ENCODE assay signal across 24 mouse cellular contexts in genomic region chr16:8748904-8749303, GRCm38 (mm10). TPM values are rescaled to one million over a fixed set of nuclear protein-coding genes. Genes with fewer than 3 reads are reported as not detected.
DNase-seq lines count a peak whose midpoint lies in the region; ATAC-seq and TF ChIP-seq lines count a peak whose summit lies in the region.
"Had no signal": no experiment of that assay in that cellular context is flagged by ENCODE, and none has a peak within 500 bp of the region (broad histone marks: within the 10 kb centered on the region; RNA-seq: fewer than 3 reads in every experiment).

No protein-coding gene starts in this region.

- no peaks in the 10 kb centered on the region for H3K36me3 ChIP-seq in liver, embryonic 15.5 days (replicated peaks)
- H3K36me3 ChIP-seq: embryonic facial prominence, embryonic 13.5 days; forebrain, embryonic 10.5 days; forebrain, embryonic 15.5 days; heart, embryonic 15.5 days; limb, embryonic 12.5 days; midbrain, embryonic 12.5 days had no signal

- no peak overlapping the region for H3K9ac ChIP-seq in liver, embryonic 15.5 days
- H3K9ac ChIP-seq: embryonic facial prominence, embryonic 13.5 days; forebrain, embryonic 15.5 days; heart, embryonic 15.5 days; limb, embryonic 12.5 days; midbrain, embryonic 12.5 days had no signal

- intact Hi-C loops in gastrocnemius, adult 2 months (cut with DNase I) = no loop called here

- H3K4me2 ChIP-seq in liver, embryonic 15.5 days = peak overlapping the region; percentile 8
- H3K4me2 ChIP-seq: embryonic facial prominence, embryonic 13.5 days; forebrain, embryonic 15.5 days; heart, embryonic 15.5 days; limb, embryonic 12.5 days; midbrain, embryonic 12.5 days had no signal

- no peak for TF ChIP-seq CTCF in gastrocnemius, adult 2 months (IDR thresholded peaks at IDR 0.05)

- H3K4me1 ChIP-seq in liver, embryonic 15.5 days (replicated peaks) = peaks cover 97% of the 10 kb centered on the region
- H3K4me1 ChIP-seq: embryonic facial prominence, embryonic 13.5 days; forebrain, embryonic 10.5 days; forebrain, embryonic 15.5 days; heart, embryonic 15.5 days; limb, embryonic 12.5 days; midbrain, embryonic 12.5 days had no signal

- ATAC-seq in liver, embryonic 15.5 days (ENCODE audit: insufficient read depth) = no peak
- ATAC-seq: forebrain, embryonic 15.5 days; hindbrain, embryonic 16.5 days; lung, postnatal 0 days had no signal

- H3K27me3 ChIP-seq in liver, embryonic 15.5 days = no peaks in the 10 kb centered on the region
- H3K27me3 ChIP-seq: embryonic facial prominence, embryonic 13.5 days; forebrain, embryonic 15.5 days; heart, embryonic 15.5 days; limb, embryonic 12.5 days; megakaryocyte, embryonic 14.5 days; midbrain, embryonic 12.5 days had no signal

- peak; percentile 35 for DNase-seq in adrenal gland, postnatal 25 days
- DNase-seq in adrenal gland, postnatal 14 days = no peak
- peak; percentile 57 for DNase-seq in 3134 (ENCODE audit: extremely low read depth, insufficient read length, low spot score)
- DNase-seq in R1 (ENCODE audit: low read depth, low spot score) = peak; percentile 43
- no peak for DNase-seq in cerebellum, adult 18-20 months
- no peak for DNase-seq in gastrocnemius, adult 2 months
- DNase-seq: cerebellum, adult 11-12 months; cerebellum, postnatal 10 days; kidney, adult 18-20 months; right cerebral cortex, adult 18-20 months; right cerebral cortex, postnatal 4 days had no signal

- H3K27ac ChIP-seq in liver, embryonic 15.5 days (replicated peaks) = peak overlapping the region; percentile 94
- no peak overlapping the region for H3K27ac ChIP-seq in gastrocnemius, adult 2 months
- H3K27ac ChIP-seq: embryonic facial prominence, embryonic 13.5 days; forebrain, embryonic 10.5 days; forebrain, embryonic 15.5 days; heart, embryonic 15.5 days; layer of hippocampus, adult 2 months; left cerebral cortex, adult 2 months; limb, embryonic 12.5 days; midbrain, embryonic 12.5 days; stomach, postnatal 0 days had no signal

- no peak overlapping the region for H3K4me3 ChIP-seq in liver, embryonic 15.5 days (replicated peaks)
- H3K4me3 ChIP-seq in gastrocnemius, adult 2 months = no peak overlapping the region
- H3K4me3 ChIP-seq: embryonic facial prominence, embryonic 13.5 days; forebrain, embryonic 10.5 days; forebrain, embryonic 15.5 days; heart, embryonic 15.5 days; layer of hippocampus, adult 2 months; left cerebral cortex, adult 2 months; limb, embryonic 12.5 days; midbrain, embryonic 12.5 days had no signal

- H3K9me3 ChIP-seq in liver, embryonic 15.5 days (replicated peaks) = no peaks in the 10 kb centered on the region
- H3K9me3 ChIP-seq: embryonic facial prominence, embryonic 13.5 days; forebrain, embryonic 10.5 days; forebrain, embryonic 15.5 days; heart, embryonic 15.5 days; limb, embryonic 12.5 days; midbrain, embryonic 12.5 days had no signal

- 77% methylated on average over 8 of the region's 8 CpGs for WGBS in liver, embryonic 15.5 days (ENCODE audit: insufficient replicate concordance)

RNA-seq across cellular contexts. Expression of gene Usp7, which starts 43.2 kb away (rescaled TPM):
- total RNA-seq in adrenal gland, postnatal 25 days (2021) = 112 and 133 TPM in 2 replicates
- total RNA-seq in adrenal gland, postnatal 14 days (2021) = 104 and 117 TPM in 2 replicates
- 24.4 and 29.4 TPM in 2 replicates for polyA plus RNA-seq in liver, embryonic 15.5 days (2015; fragmentation: Nextera tagmentation; extraction: Ambion mirVana)
- 10 to 100 TPM; 61.8 to 69.1 TPM for total RNA-seq in gastrocnemius, adult 2 months (2021)

Comparison
In these comparisons a context has a peak if more than half of its experiments do, and no peak if none do; other contexts are left out.
1. DNase-seq: peak in adrenal gland, postnatal 25 days (single experiment), 3134 (single experiment) and R1 (single experiment); none in adrenal gland, postnatal 14 days (single experiment), cerebellum, adult 18-20 months (0 of 2) and gastrocnemius, adult 2 months (single experiment).